Mouse (Mus musculus): ENCODE results near the gene Gatb. TPM values are rescaled to one million over a fixed set of nuclear protein-coding genes. Genes with fewer than 3 reads are reported as not detected.

The Gatb gene
- polyA plus RNA-seq, 1 experiment: 2.1 TPM

- H3K4me1 ChIP-seq (ENCODE audit: control insufficient read depth, insufficient read depth, insufficient read length, low read length): no peaks in the 10 kb centered on the region; the same call in 1 of the 2 replicates
- WGBS: 17% methylated on average over 6 of the region's 6 CpGs
- TF ChIP-seq CTCF (IDR thresholded peaks at IDR 0.05; ENCODE audit: extremely low read depth, insufficient read length, insufficient replicate concordance, low read depth, low read length) (no peak), POLR2A (IDR thresholded peaks at IDR 0.05; ENCODE audit: low read depth, low read length) (no peak)
- peak overlapping the region; percentile 15; the same call in 1 of the 2 replicates for H3K4me3 ChIP-seq (ENCODE audit: low read depth, low read length)
- H3K27me3 ChIP-seq (ENCODE audit: control insufficient read depth, insufficient read depth, low read length): no peaks in the 10 kb centered on the region
- no peak overlapping the region for H3K27ac ChIP-seq (ENCODE audit: insufficient read depth, low read depth, low read length)
- 0 out of 2 replicates have a peak, but pooled peaks cover 1% of the 10 kb centered on the region for H3K36me3 ChIP-seq (ENCODE audit: control insufficient read depth, insufficient read depth, low read length)
These were observed 579 bp upstream of the Gatb start for GRCm38 (mm10) chr3:85573216-85573863.

DNA sequence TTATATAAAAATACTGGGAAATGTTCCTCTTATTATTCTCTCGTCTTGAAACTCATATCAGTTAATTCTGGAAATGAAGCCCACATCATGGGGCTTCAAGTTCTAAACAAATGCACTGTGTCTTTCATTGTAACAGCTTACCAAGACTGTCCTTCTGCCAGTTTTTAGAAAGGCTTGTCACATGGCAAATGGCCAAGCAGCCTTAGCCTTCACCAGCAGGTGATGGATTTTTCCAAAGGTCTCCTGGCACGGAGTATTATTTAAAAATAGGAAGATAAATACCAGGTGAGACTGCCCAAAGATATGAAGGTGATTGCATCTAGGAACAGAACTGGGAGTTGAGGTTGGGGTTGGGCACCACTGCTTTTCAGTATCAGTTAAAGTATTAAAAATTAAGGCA is 8.8 kb downstream of the Gatb start:
- Histone ChIP-seq H3K36me3 (ENCODE audit: control insufficient read depth, insufficient read depth, low read length) (peaks cover 6% of the 10 kb centered on the region; the same call in 1 of the 2 replicates), H3K4me3 (ENCODE audit: low read depth, low read length) (no peak overlapping the region), H3K27me3 (ENCODE audit: control insufficient read depth, insufficient read depth, low read length) (no peaks in the 10 kb centered on the region), H3K4me1 (ENCODE audit: control insufficient read depth, insufficient read depth, insufficient read length, low read length) (no peaks in the 10 kb centered on the region), H3K27ac (ENCODE audit: insufficient read depth, low read depth, low read length) (no peak overlapping the region)
- TF ChIP-seq POLR2A (IDR thresholded peaks at IDR 0.05; ENCODE audit: low read depth, low read length) (no peak), CTCF (IDR thresholded peaks at IDR 0.05; ENCODE audit: extremely low read depth, insufficient read length, insufficient replicate concordance, low read depth, low read length) (no peak)
- WGBS: 31% methylated on average over 2 of the region's 2 CpGs

GRCm38 (mm10) chr3:85583194-85583593 is 9.3 kb downstream of the Gatb start:
- Histone ChIP-seq H3K4me1 (ENCODE audit: control insufficient read depth, insufficient read depth, insufficient read length, low read length) (no peaks in the 10 kb centered on the region), H3K4me3 (ENCODE audit: low read depth, low read length) (no peak overlapping the region), H3K27ac (ENCODE audit: insufficient read depth, low read depth, low read length) (no peak overlapping the region), H3K36me3 (ENCODE audit: control insufficient read depth, insufficient read depth, low read length) (peaks cover 5% of the 10 kb centered on the region; the same call in 1 of the 2 replicates), H3K27me3 (ENCODE audit: control insufficient read depth, insufficient read depth, low read length) (no peaks in the 10 kb centered on the region)
- WGBS: 64% methylated on average over 5 of the region's 5 CpGs
- TF ChIP-seq POLR2A (IDR thresholded peaks at IDR 0.05; ENCODE audit: low read depth, low read length) (no peak), CTCF (IDR thresholded peaks at IDR 0.05; ENCODE audit: extremely low read depth, insufficient read length, insufficient replicate concordance, low read depth, low read length) (no peak)

DNA sequence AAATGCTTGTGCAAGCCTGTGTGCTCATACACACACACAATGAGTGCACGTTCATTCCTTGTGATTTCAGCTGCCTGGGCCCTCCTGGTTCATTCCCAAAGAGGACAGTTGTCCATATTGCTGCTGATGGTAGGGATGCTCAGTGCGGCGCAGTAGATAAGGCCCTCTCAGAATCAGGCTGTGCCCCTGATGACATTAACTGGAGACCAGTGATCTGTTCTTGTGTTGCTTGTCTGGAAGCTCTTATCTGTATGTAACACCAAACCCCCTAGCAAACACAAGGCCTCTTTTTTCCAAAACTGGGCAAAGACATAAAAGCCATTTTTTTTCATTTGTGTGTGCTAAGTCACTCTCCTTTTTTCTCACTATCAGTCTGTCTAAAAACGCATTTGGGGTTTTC is 11.0 kb downstream of the Gatb start:
- Histone ChIP-seq H3K4me3 (ENCODE audit: low read depth, low read length) (no peak overlapping the region), H3K27me3 (ENCODE audit: control insufficient read depth, insufficient read depth, low read length) (no peaks in the 10 kb centered on the region), H3K27ac (ENCODE audit: insufficient read depth, low read depth, low read length) (no peak overlapping the region), H3K36me3 (ENCODE audit: control insufficient read depth, insufficient read depth, low read length) (peaks cover 4% of the 10 kb centered on the region; the same call in 1 of the 2 replicates), H3K4me1 (ENCODE audit: control insufficient read depth, insufficient read depth, insufficient read length, low read length) (no peaks in the 10 kb centered on the region)
- WGBS: 79% methylated on average over 4 of the region's 4 CpGs
- TF ChIP-seq CTCF (IDR thresholded peaks at IDR 0.05; ENCODE audit: extremely low read depth, insufficient read length, insufficient replicate concordance, low read depth, low read length) (no peak), POLR2A (IDR thresholded peaks at IDR 0.05; ENCODE audit: low read depth, low read length) (no peak)

- no peak for TF ChIP-seq POLR2A (IDR thresholded peaks at IDR 0.05; ENCODE audit: low read depth, low read length)
- Histone ChIP-seq H3K36me3 (ENCODE audit: control insufficient read depth, insufficient read depth, low read length) (no peaks in the 10 kb centered on the region), H3K4me3 (ENCODE audit: low read depth, low read length) (no peak overlapping the region), H3K4me1 (ENCODE audit: control insufficient read depth, insufficient read depth, insufficient read length, low read length) (no peaks in the 10 kb centered on the region), H3K27ac (ENCODE audit: insufficient read depth, low read depth, low read length) (no peak overlapping the region), H3K27me3 (ENCODE audit: control insufficient read depth, insufficient read depth, low read length) (no peaks in the 10 kb centered on the region; the same call in 1 of the 2 replicates)
- 27% methylated on average over 2 of the region's 2 CpGs for WGBS
These were observed 14.8 kb downstream of the Gatb start for GRCm38 (mm10) chr3:85588701-85589100.

GRCm38 (mm10) chr3:85590090-85590754 is 16.3 kb downstream of the Gatb start:
- H3K4me3 ChIP-seq (ENCODE audit: low read depth, low read length): no peak overlapping the region
- H3K27ac ChIP-seq (ENCODE audit: insufficient read depth, low read depth, low read length): no peak overlapping the region
- H3K27me3 ChIP-seq (ENCODE audit: control insufficient read depth, insufficient read depth, low read length): no peaks in the 10 kb centered on the region; the same call in 1 of the 2 replicates
- no peak for TF ChIP-seq CTCF (IDR thresholded peaks at IDR 0.05; ENCODE audit: extremely low read depth, insufficient read length, insufficient replicate concordance, low read depth, low read length)
- no peaks in the 10 kb centered on the region for H3K36me3 ChIP-seq (ENCODE audit: control insufficient read depth, insufficient read depth, low read length)
- 88% methylated on average over 3 of the region's 3 CpGs for WGBS
- H3K4me1 ChIP-seq (ENCODE audit: control insufficient read depth, insufficient read depth, insufficient read length, low read length): no peaks in the 10 kb centered on the region

DNA sequence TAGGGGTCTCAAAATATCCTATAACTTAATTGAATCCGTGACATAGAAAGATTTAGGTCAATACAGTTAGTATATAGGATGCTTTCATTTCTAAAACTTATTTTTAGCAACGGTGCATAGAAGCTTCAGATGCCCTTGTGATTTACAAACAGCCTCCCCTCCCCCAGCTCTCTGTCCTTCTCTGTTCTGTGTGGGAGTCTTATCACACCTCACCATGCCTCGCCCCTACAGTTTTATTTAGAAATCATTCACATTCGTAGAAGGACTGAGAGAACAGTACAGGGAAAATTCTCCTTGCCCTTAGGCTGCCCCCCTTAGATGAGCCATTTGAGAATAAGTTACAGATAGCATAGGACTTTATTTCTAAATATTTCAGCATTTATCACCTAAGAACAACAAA is 18.1 kb downstream of the Gatb start:
- TF ChIP-seq POLR2A (IDR thresholded peaks at IDR 0.05; ENCODE audit: low read depth, low read length): no peak
- no peak for TF ChIP-seq CTCF (IDR thresholded peaks at IDR 0.05; ENCODE audit: extremely low read depth, insufficient read length, insufficient replicate concordance, low read depth, low read length)
- Histone ChIP-seq H3K27ac (ENCODE audit: insufficient read depth, low read depth, low read length) (no peak overlapping the region), H3K4me3 (ENCODE audit: low read depth, low read length) (no peak overlapping the region), H3K4me1 (ENCODE audit: control insufficient read depth, insufficient read depth, insufficient read length, low read length) (no peaks in the 10 kb centered on the region), H3K36me3 (ENCODE audit: control insufficient read depth, insufficient read depth, low read length) (no peaks in the 10 kb centered on the region), H3K27me3 (ENCODE audit: control insufficient read depth, insufficient read depth, low read length) (no peaks in the 10 kb centered on the region; the same call in 1 of the 2 replicates)
- 59% methylated on average over 4 of the region's 4 CpGs for WGBS
